Mouse (Mus musculus) testis, adult 2 months (tissue): ENCODE measurements around the gene Plekhg5. TPM values are rescaled to one million over a fixed set of nuclear protein-coding genes. Genes with fewer than 3 reads are reported as not detected.

ENCODE experiments used
- H3K27ac ChIP-seq: fragments of 200-500 bp; 2 replicates; pipeline ENCODE4 v1.5.1; 2012; ENCODE audit warnings: low read depth, low read length; ENCODE audit not compliant: control insufficient read depth, insufficient read depth
- H3K27me3 ChIP-seq: fragments of 200-500 bp; 2 replicates; pipeline ENCODE4 v1.6.1; 2012; ENCODE audit warnings: mild to moderate bottlenecking, low read length, moderate library complexity; ENCODE audit not compliant: control insufficient read depth, insufficient read depth
- H3K36me3 ChIP-seq: fragments of 200-500 bp; 2 replicates; pipeline ENCODE4 v1.6.1; 2012; ENCODE audit warnings: mild to moderate bottlenecking, low read length; ENCODE audit not compliant: control insufficient read depth, insufficient read depth
- H3K4me1 ChIP-seq: fragments of 200-500 bp; 2 replicates; pipeline ENCODE4 v1.6.1; 2012; ENCODE audit warnings: low read length; ENCODE audit not compliant: control insufficient read depth, insufficient read depth
- H3K4me3 ChIP-seq: fragments of 200-500 bp; 2 replicates; pipeline ENCODE4 v1.5.1; 2012; ENCODE audit warnings: low read depth, mild to moderate bottlenecking, low read length, moderate library complexity, mixed read lengths; ENCODE audit not compliant: control insufficient read depth
- CTCF ChIP-seq: fragments of 200-500 bp; IDR thresholded peaks from 2 replicates; pipeline ENCODE4 v1.5.1; 2012; ENCODE audit warnings: low read depth, mild to moderate bottlenecking, inconsistent platforms, low read length, moderate library complexity; ENCODE audit not compliant: control insufficient read depth, insufficient read depth, insufficient replicate concordance
- POLR2A ChIP-seq: fragments of 200-500 bp; IDR thresholded peaks from 2 replicates; pipeline ENCODE4 v1.6.1; 2012; ENCODE audit warnings: low read depth, mild to moderate bottlenecking, inconsistent platforms, low read length, moderate library complexity; ENCODE audit not compliant: control insufficient read depth
- polyA plus RNA-seq: library from polyadenylated mRNA; depleted of rRNA; stranded (reverse); fragments of >200 nt; gene quantifications from 2 replicates; pipeline ENCODE4 v1.2.3, GENCODE M21; 2012

The Plekhg5 gene
- polyA plus RNA-seq, 1 experiment: 8.8 TPM

GRCm38 (mm10) chr4:152127884-152128283 is 55.6 kb downstream of the Plekhg5 start:
- Histone ChIP-seq H3K27me3 (no peaks in the 10 kb centered on the region; the same call in 1 of the 2 replicates), H3K4me1 (peaks cover 33% of the 10 kb centered on the region), H3K36me3 (no peaks in the 10 kb centered on the region), H3K4me3 (no peak overlapping the region), H3K27ac (no peak overlapping the region)
- no peak for TF ChIP-seq POLR2A
- TF ChIP-seq CTCF: no peak

- Histone ChIP-seq H3K4me3 (no peak overlapping the region), H3K27me3 (no peaks in the 10 kb centered on the region; the same call in 1 of the 2 replicates), H3K36me3 (no peaks in the 10 kb centered on the region), H3K4me1 (peaks cover 33% of the 10 kb centered on the region), H3K27ac (no peak overlapping the region)
- TF ChIP-seq POLR2A (no peak), CTCF (no peak)
Observed at GRCm38 (mm10) chr4:152128784-152129183, 56.5 kb downstream of the Plekhg5 start.

DNA sequence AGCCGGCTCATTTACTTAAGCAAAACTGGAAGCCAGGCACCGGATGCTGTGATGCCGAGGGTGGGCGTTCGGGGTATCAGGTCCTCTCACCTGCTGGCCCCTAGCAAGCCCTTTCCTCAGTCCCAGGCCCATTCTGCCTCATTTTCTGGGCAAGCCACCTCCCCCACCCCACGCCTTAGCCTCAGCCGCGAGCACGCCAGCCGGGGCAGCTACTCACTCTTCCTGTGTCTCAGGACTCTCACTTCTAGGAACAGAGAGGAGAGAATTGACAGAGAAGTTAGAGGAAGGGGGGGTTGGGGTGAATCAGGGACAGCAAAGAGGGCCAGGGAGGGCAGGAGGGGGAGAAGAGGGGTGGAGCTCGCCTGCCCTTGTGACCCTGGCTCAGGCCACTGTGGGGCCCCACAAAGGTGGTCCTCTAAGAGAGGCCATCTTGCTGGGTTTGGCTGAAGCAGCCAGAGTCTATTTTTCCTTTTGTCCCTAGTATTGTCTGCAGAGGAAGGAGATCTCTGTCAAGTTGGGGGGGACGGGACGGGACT is 57.2 kb downstream of the Plekhg5 start:
- Histone ChIP-seq H3K27ac (no peak overlapping the region), H3K4me3 (no peak overlapping the region), H3K36me3 (no peaks in the 10 kb centered on the region), H3K4me1 (peaks cover 33% of the 10 kb centered on the region), H3K27me3 (no peaks in the 10 kb centered on the region; the same call in 1 of the 2 replicates)
- TF ChIP-seq POLR2A (no peak), CTCF (no peak)

DNA sequence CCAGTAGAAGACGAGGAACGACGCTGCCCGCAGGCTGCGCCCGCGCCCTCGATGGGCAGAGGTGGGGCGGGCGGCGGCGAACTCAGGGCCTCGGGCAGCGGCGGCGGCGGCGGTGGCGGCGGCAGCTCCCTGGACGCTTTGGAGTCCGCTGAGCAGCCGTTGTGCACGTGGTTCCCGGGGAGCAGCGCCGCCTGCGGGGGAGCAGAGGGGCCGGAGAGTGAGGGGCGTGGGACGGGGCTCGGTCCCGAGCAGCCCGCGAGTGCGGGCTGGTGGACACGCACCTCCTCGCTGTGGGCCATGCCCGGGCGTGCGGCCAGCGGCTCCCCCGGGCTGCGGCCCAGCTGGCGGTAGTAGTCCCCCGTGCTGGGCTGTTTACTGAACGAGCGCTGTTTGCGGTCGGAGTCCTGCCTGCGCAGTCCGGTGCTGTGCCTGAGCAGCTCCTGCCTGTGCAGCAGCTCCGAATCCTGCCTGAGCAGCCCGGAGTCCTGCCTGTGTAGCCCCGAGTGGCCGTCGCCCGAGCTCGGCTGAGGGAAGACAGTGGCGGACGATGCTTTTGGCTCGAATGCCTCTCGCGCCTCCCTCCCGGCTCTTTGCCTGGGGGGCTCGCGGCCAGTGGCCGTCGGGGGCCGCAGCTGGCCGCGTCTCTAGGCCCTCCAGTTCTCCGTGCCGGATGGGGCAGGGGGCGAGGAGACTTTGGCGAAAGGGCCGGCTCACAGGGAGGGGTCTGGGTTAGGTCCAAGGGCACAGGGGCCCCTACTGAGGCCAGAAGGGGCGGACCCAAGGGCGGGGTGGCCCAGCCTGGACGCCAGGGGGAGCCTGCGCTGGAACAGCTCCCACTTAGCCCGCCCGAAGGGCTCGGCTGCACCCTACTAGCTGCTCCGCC is 58.7 kb downstream of the Plekhg5 start:
- H3K27me3 ChIP-seq: no peaks in the 10 kb centered on the region; the same call in 1 of the 2 replicates
- no peak overlapping the region for H3K27ac ChIP-seq
- H3K4me3 ChIP-seq: peak overlapping the region; percentile 63
- TF ChIP-seq POLR2A (no peak), CTCF (peak; percentile 19; the same call in 1 of the 2 replicates)
- H3K4me1 ChIP-seq: peaks cover 21% of the 10 kb centered on the region
- no peaks in the 10 kb centered on the region for H3K36me3 ChIP-seq

DNA sequence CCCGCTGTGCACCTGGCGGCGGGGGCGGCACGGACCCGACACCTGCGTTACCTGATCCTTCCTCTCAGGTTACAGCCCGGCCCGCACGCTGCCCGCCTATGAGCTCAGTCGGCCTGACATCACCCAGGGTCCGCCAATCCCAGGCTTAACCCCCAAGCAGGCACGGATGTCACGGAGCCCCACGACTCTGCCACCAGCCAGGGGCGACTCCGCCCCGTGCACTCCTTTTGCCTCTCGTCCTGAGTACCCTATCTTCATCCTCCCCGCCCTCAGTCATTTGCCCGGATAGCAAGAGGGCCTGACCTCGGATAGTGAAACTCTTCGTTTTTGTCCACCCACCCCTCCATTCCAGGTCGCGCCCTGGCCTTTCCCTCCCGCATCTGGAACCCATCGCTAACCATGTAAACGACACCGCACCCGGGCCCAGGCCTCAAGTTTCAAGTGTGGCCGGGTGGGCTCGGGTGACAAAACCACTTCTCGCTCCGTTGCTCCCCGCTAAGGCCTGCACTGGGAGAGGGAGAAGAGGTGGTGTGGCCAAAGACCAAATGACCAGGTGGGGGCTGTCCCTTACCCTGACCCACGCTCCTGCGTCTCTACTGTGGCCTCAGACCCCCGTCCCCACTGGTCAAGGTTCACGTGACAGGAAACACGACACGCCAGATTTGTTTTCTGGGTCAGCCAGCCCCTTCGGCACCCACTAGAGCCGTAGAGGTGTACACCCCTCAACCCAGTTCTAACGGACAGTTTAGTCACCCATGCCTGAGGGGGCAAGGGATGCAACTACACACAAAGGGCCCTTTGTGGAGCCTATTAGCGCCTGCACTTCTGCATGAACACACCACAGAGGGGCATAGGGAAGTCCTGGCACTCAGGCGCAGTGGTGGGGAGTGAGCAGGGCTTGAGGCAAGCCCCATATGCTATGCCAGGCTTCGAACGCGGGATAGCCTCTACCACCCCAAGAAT is 59.8 kb downstream of the Plekhg5 start:
- no peaks in the 10 kb centered on the region; the same call in 1 of the 2 replicates for H3K27me3 ChIP-seq
- H3K27ac ChIP-seq: no peak overlapping the region
- no peak overlapping the region; the same call in 1 of the 2 replicates for H3K4me3 ChIP-seq
- TF ChIP-seq POLR2A: no peak
- TF ChIP-seq CTCF: no peak
- H3K4me1 ChIP-seq: peaks cover 15% of the 10 kb centered on the region
- no peaks in the 10 kb centered on the region for H3K36me3 ChIP-seq

DNA sequence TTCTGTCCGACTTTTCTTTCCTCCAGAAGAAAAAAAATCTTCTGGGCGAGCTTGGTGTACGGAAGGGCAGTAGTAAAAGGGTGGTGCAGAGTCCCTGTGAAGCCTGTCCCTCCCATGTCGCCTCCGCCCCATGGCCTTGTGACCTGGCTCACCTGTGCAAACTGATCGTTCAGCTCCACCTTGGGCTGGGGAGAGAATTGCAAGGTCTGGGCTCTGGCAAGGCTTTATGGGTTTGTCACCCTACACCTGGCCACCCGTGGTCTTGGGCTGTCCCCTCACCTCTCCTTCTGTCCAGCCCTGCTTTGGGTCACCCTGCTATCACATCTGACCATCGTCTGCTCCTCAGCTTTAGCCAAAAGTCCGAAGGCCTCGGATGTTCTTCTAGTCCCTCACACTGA is 60.5 kb downstream of the Plekhg5 start:
- Histone ChIP-seq H3K4me3 (no peak overlapping the region), H3K27ac (no peak overlapping the region), H3K36me3 (no peaks in the 10 kb centered on the region), H3K4me1 (peaks cover 15% of the 10 kb centered on the region), H3K27me3 (no peaks in the 10 kb centered on the region; the same call in 1 of the 2 replicates)
- TF ChIP-seq POLR2A (no peak), CTCF (no peak)
